Mouse (Mus musculus) forebrain, embryonic 11.5 days (tissue): ENCODE measurements around the gene Gtpbp4. TPM values are rescaled to one million over a fixed set of nuclear protein-coding genes. Genes with fewer than 3 reads are reported as not detected.

Source experiments
- ATAC-seq: fragments of 200-750 bp; cut with Nextera tagmentation; replicated peaks from 2 replicates; pipeline ENCODE4 v1.8.0; 2017; ENCODE audit warnings: moderate TSS enrichment; ENCODE audit not compliant: low FRiP score
- DNase-seq: peaks from one replicate; pipeline ENCODE4 v3.0.0-alpha.2; 2017; ENCODE audit warnings: low spot score
- H3K27ac ChIP-seq: fragments of 300-500 bp; sonication (generic); 2 replicates; pipeline ENCODE4 v1.5.1; 2014; ENCODE audit warnings: low read depth, low read length
- H3K27me3 ChIP-seq: fragments of 300-500 bp; sonication (generic); 2 replicates; pipeline ENCODE4 v1.6.1; 2014; ENCODE audit warnings: mild to moderate bottlenecking, low read length, mixed read lengths; ENCODE audit not compliant: control insufficient read depth, insufficient read depth
- H3K36me3 ChIP-seq: fragments of 300-500 bp; sonication (generic); 2 replicates; pipeline ENCODE4 v1.6.1; 2014; ENCODE audit warnings: mild to moderate bottlenecking, low read length, moderate library complexity, mixed read lengths; ENCODE audit not compliant: control insufficient read depth, insufficient read depth
- H3K4me1 ChIP-seq: fragments of 300-500 bp; sonication (generic); replicated peaks from 2 replicates; pipeline ENCODE4 v1.6.1; 2014; ENCODE audit warnings: low read length, mixed read lengths; ENCODE audit not compliant: control insufficient read depth, insufficient read depth
- H3K4me2 ChIP-seq: fragments of 300-500 bp; sonication (generic); 2 replicates; pipeline ENCODE4 v1.6.1; 2014; ENCODE audit warnings: low read depth, mild to moderate bottlenecking, low read length, moderate library complexity, mixed read lengths; ENCODE audit not compliant: severe bottlenecking
- H3K4me3 ChIP-seq: fragments of 300-500 bp; sonication (generic); 2 replicates; pipeline ENCODE4 v1.5.1; 2014; ENCODE audit warnings: low read depth, low read length
- H3K9ac ChIP-seq: fragments of 300-500 bp; sonication (generic); 2 replicates; pipeline ENCODE4 v1.6.1; 2014; ENCODE audit warnings: low read length
- H3K9me3 ChIP-seq: fragments of 300-500 bp; sonication (generic); 2 replicates; pipeline ENCODE4 v1.6.1; 2016; ENCODE audit warnings: low read length, mixed read lengths; ENCODE audit not compliant: control insufficient read depth
- WGBS: fragments of 180-500 bp; shearing (Covaris S2); extraction: QIAGEN DNeasy Blood & Tissue Kit; methylation state at CpG from one replicate; pipeline ENCODE4 v1.1.7; 2014; 5-methylcytosine and 5-hydroxymethylcytosine counted together
- polyA plus RNA-seq: library from polyadenylated mRNA; unstranded; fragments of >200 nt; fragmentation: Nextera tagmentation; extraction: Ambion mirVana; gene quantifications from 2 replicates; pipeline ENCODE4 v1.2.1, GENCODE M21; 2014

The Gtpbp4 gene
- 104 and 107 TPM in 2 replicates for polyA plus RNA-seq

DNA sequence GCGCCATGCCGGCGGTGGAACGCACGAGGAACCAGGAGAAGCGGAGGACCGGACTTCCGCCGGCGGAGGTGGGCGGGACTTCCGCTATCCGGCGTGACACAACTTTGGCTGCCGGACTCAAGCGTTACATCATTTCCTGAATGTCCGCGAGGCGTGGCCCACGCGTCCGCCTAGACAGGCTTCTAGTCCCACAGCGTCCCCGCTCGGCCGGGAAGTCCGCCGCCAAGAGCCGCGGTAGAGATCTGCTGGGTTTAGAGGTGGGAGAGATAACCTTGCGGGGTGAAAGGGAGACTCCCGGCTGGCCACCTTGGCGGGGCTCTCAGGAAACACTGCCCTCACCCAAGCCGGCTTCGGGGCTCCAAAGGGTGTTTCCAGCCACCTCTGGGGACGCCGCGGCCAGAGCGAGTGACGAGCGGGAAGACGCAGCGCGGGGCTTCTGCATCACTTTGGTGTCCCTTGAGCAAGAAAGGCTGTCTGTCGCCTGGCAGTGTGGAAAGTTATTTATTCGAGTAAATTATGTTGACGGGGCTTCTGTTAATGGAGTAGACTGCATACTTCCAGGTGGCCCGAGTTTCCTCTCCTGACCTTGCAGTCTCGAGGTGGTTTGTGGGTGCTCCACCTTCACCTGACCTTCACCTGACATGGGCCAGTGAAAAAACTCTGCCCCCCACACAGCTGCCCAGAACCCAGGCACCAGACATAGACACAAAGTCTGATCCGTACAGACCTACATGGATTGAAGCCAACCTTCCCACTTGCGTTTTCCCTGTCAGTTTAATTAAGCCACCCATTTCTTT is at the start of gene Gtpbp4:
Gtpbp4 (minus strand) TSS at position 94 of the 797 bp plus-strand sequence.
- H3K4me3 ChIP-seq = peak within 1 kb of the TSS; percentile 77
- 1% methylated on average over 51 of the region's 51 CpGs for WGBS
- H3K36me3 ChIP-seq = peaks cover 2% of the 10 kb centered on the region; the same call in 1 of the 2 replicates
- no peaks in the 10 kb centered on the region; the same call in 1 of the 2 replicates for H3K4me1 ChIP-seq
- ATAC-seq (peak; percentile 98), DNase-seq (peak; percentile 96)
- H3K4me2 ChIP-seq = peak within 1 kb of the TSS; percentile 73
- H3K27me3 ChIP-seq = no peaks in the 10 kb centered on the region
- H3K9ac ChIP-seq = peak within 1 kb of the TSS; percentile 89
- 0 out of 2 replicates have a peak within 1 kb of the TSS, but pooled peaks have one; percentile 18 for H3K27ac ChIP-seq
- no peaks in the 10 kb centered on the region for H3K9me3 ChIP-seq

DNA sequence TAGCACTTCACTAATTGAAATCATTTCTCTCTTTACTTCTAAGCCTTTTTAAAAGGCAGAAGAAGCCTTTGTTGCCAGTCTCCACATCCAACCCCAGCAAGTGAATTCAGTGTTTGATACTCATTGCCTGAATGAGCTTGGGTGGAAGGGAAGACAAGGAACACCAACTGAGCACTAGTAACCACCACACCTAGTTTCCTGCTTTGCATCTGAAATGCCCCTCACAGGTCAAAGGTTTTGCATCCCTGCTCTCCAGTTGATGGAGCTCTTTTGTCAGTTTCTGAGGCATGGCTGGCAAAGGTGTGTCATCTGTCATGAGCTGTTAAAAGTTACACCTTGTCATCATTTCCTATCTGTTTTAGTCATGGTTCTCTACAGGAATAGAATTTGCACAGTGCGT is 48.8 kb upstream of the Gtpbp4 start:
- 98% methylated on average over 1 of the region's 1 CpGs for WGBS
- Histone ChIP-seq H3K36me3 (no peaks in the 10 kb centered on the region), H3K4me2 (no peak overlapping the region), H3K27ac (no peak overlapping the region), H3K27me3 (no peaks in the 10 kb centered on the region), H3K4me3 (no peak overlapping the region), H3K9ac (no peak overlapping the region), H3K4me1 (no peaks in the 10 kb centered on the region), H3K9me3 (no peaks in the 10 kb centered on the region)
- no peak for DNase-seq
- no peak for ATAC-seq

DNA sequence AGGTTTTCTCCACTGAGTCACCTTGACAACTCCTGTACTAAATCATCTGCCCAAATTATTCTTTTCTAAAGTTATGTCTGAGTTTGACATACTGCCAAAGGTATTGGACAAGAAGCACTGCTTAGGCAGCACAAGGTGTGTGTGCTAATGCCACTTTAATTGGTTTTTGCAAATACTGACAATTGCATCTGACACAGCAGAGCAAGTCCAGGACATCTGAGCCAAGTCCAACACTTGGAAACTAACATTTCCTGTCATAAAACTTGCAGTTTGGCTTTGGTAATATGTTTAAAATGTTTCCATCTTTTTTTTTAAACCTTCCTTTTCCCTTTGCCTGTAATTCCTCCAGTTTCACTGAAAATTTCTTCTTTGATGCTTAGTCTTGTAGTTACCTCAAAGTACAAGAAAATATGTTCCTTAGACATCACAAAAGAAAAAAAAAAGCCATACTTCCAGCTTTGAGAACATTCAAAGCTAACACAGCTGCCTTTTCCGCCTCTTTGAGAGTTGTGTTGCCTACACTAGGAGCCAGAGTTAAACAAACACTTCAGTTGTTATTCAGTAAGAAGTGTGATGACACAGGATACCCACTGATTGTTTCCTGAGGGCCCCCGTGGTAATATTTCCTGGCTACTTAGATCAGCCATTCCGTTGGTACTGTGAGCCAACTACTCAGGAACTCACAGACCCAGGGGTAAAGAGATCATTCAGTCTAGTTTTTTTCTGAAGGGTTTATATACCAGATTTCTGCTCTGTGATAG is 47.6 kb upstream of the Gtpbp4 start:
- no peak overlapping the region for H3K4me3 ChIP-seq
- H3K27ac ChIP-seq = no peak overlapping the region
- no peaks in the 10 kb centered on the region for H3K9me3 ChIP-seq
- no peak for DNase-seq
- WGBS = 74% methylated on average over 3 of the region's 3 CpGs
- H3K4me2 ChIP-seq = no peak overlapping the region
- H3K36me3 ChIP-seq = no peaks in the 10 kb centered on the region
- no peaks in the 10 kb centered on the region for H3K27me3 ChIP-seq
- H3K9ac ChIP-seq = no peak overlapping the region
- H3K4me1 ChIP-seq = no peaks in the 10 kb centered on the region
- no peak for ATAC-seq

DNA sequence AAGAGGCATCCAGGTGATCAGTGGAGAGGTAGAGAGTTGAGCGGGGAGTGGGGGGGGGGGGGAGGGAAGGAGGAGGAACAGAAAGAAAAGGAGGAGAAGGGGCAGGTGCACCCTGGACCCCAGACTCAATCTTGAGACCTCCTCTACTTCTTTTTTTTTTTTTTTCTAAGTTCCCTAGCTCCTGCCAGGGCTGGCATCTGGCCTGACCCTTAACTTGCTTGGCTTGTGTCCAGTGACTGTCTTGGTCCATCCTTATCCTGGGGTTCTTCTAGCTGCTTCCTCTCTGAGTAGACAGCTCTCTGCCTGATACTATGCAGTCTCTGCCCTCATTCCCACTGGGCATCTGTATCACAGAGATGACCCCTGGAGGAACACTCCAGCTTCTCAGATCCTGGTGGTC is 44.7 kb upstream of the Gtpbp4 start:
- 80% methylated on average over 1 of the region's 1 CpGs for WGBS
- no peaks in the 10 kb centered on the region for H3K36me3 ChIP-seq
- H3K4me3 ChIP-seq = no peak overlapping the region
- no peak overlapping the region for H3K4me2 ChIP-seq
- H3K27me3 ChIP-seq = no peaks in the 10 kb centered on the region
- H3K9me3 ChIP-seq = no peaks in the 10 kb centered on the region
- no peak for DNase-seq
- no peak overlapping the region for H3K9ac ChIP-seq
- no peak overlapping the region for H3K27ac ChIP-seq
- no peak for ATAC-seq
- no peaks in the 10 kb centered on the region for H3K4me1 ChIP-seq

DNA sequence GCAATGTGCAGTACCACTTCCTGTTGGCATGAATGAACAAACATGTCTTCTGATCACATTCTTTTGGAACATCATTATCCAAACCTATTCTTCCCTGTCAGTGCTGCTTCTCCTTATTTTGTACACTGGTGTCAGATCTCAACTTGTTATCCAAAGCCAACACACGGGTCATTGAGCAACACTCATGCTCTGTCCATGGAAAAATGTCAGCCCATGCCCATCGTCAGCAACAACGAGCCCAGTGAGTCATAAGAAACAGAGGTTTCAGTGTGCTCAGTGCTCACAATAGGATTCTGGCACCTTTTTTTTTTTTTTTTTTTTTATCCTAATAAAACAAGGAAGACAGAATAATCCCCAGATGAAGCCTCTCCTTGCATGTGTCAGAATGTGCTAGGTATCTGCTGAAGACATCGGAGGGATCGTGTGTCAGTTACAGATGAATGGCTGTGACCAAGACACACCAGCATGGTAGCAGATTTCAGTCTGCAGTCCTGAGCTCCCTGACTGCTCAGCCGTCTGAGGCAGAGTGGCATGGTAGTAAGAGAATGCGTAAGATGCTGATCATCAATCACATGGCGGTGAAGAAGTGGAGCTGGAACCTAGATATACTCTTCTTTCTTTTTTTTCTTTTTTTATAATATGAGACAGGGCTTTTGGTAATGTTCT is 36.2 kb upstream of the Gtpbp4 start:
- H3K4me3 ChIP-seq = no peak overlapping the region
- DNase-seq (no peak), ATAC-seq (no peak)
- no peaks in the 10 kb centered on the region for H3K27me3 ChIP-seq
- H3K4me2 ChIP-seq = no peak overlapping the region
- H3K9ac ChIP-seq = no peak overlapping the region
- H3K36me3 ChIP-seq = no peaks in the 10 kb centered on the region
- WGBS = 83% methylated on average over 8 of the region's 8 CpGs
- no peak overlapping the region for H3K27ac ChIP-seq
- H3K4me1 ChIP-seq = no peaks in the 10 kb centered on the region
- no peaks in the 10 kb centered on the region for H3K9me3 ChIP-seq

DNA sequence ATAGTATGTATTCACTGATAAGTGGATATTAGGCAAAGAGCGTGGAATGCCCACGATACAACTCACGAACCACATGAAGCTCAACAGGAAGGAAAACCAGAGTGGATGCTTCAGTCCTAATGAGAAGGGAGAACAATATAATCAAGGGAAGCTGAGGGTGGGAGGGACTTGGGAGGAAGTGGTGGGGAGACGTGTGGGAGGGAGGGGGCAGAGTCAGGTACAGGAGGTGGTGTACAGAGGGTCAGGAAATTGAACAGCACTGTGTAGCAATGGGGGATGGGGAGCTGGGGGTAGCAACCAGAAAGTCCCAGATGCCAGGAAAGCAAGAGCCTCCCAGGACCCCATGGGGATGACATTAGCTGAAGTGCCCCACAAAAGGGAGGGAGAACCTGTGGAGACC is 34.5 kb upstream of the Gtpbp4 start:
- no peak overlapping the region for H3K4me3 ChIP-seq
- WGBS = 83% methylated on average over 4 of the region's 4 CpGs
- DNase-seq = no peak
- H3K27ac ChIP-seq = no peak overlapping the region
- no peaks in the 10 kb centered on the region for H3K4me1 ChIP-seq
- no peak for ATAC-seq
- no peaks in the 10 kb centered on the region for H3K27me3 ChIP-seq
- no peak overlapping the region for H3K9ac ChIP-seq
- H3K9me3 ChIP-seq = no peaks in the 10 kb centered on the region
- H3K36me3 ChIP-seq = no peaks in the 10 kb centered on the region
- H3K4me2 ChIP-seq = no peak overlapping the region

DNA sequence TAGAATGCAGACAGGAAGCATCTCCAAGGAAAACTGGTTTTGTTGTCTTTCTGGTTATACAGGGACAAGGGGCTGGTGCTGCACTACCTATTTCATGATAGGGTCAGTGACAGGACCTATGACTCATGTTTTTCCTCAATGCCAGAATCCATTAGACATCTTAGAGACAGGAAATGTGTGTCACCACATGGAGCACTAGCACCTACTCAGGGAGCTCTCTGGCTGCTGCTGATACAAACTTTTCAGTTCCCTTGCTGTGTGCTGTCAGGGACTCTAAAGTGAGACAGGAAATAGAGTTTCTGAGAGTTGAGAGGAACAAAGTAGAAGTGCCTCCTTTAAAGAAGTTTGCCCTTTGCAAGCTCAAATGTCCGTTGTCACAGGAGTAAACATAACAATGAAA is 31.4 kb upstream of the Gtpbp4 start:
- H3K4me3 ChIP-seq = no peak overlapping the region

DNA sequence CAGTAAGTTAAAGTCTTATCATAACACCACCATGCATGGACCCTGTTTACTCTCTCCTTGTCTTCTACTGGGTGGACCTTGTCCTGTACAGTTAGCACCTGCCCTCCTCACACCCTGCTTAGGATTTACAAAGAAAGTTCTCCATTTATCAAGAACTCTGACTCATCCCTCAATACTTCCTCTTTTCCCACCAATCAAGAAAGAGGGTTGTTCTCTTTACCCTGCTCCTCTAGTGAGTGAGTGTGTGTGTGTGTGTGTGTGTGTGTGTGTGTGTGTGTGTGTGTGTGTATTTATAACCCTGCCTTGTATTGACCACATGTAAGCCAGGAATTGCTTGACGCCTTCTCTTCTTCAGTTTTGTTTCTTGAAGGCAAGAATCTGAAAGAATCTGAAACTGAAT is 26.7 kb upstream of the Gtpbp4 start:
- no peak overlapping the region for H3K9ac ChIP-seq
- no peaks in the 10 kb centered on the region for H3K27me3 ChIP-seq
- WGBS = 76% methylated on average over 1 of the region's 1 CpGs
- no peak overlapping the region for H3K4me3 ChIP-seq
- H3K36me3 ChIP-seq = no peaks in the 10 kb centered on the region
- DNase-seq = no peak
- H3K9me3 ChIP-seq = no peaks in the 10 kb centered on the region
- no peak overlapping the region for H3K4me2 ChIP-seq
- H3K27ac ChIP-seq = no peak overlapping the region
- H3K4me1 ChIP-seq = no peaks in the 10 kb centered on the region
- no peak for ATAC-seq

More for the DNA sequence above, 31.4 kb upstream of the Gtpbp4 start:
- H3K27me3 ChIP-seq = no peaks in the 10 kb centered on the region
- H3K4me1 ChIP-seq = no peaks in the 10 kb centered on the region
- H3K9ac ChIP-seq = no peak overlapping the region
- DNase-seq (no peak), ATAC-seq (no peak)
- no peaks in the 10 kb centered on the region for H3K36me3 ChIP-seq
- H3K27ac ChIP-seq = no peak overlapping the region
- H3K9me3 ChIP-seq = no peaks in the 10 kb centered on the region
- H3K4me2 ChIP-seq = no peak overlapping the region
- 91% methylated on average over 1 of the region's 1 CpGs for WGBS
